Mouse (Mus musculus) small intestine, adult 2 months (tissue): ENCODE results near the gene Fam166a. TPM values are rescaled to one million over a fixed set of nuclear protein-coding genes. Genes with fewer than 3 reads are reported as not detected.

Source experiments
- H3K27ac ChIP-seq: fragments of 200-500 bp; 2 replicates; pipeline ENCODE4 v1.5.1; 2012; ENCODE audit warnings: low read depth, low read length, control low read depth, inconsistent platforms; ENCODE audit not compliant: insufficient read depth
- H3K27me3 ChIP-seq: fragments of 200-500 bp; 2 replicates; pipeline ENCODE4 v1.6.1; 2012; ENCODE audit warnings: mild to moderate bottlenecking, moderate library complexity, low read length, inconsistent platforms; ENCODE audit not compliant: control insufficient read depth, insufficient read depth
- H3K36me3 ChIP-seq: fragments of 200-500 bp; 2 replicates; pipeline ENCODE4 v1.6.1; 2012; ENCODE audit warnings: mild to moderate bottlenecking, low read length, control low read depth, inconsistent platforms; ENCODE audit not compliant: control insufficient read depth, insufficient read depth
- H3K4me1 ChIP-seq: fragments of 200-500 bp; 2 replicates; pipeline ENCODE4 v1.6.1; 2012; ENCODE audit warnings: low read length, inconsistent platforms, mixed read lengths; ENCODE audit not compliant: control insufficient read depth, insufficient read depth, insufficient read length
- H3K4me3 ChIP-seq: fragments of 200-500 bp; 2 replicates; pipeline ENCODE4 v1.5.1; 2012; ENCODE audit warnings: low read depth, mild to moderate bottlenecking, control low read depth, inconsistent platforms, low read length, moderate library complexity
- CTCF ChIP-seq: fragments of 200-500 bp; IDR thresholded peaks from 2 replicates; pipeline ENCODE4 v1.5.1; 2012; ENCODE audit warnings: low read depth, mild to moderate bottlenecking, control low read depth, inconsistent platforms, low read length, moderate library complexity, mixed read lengths; ENCODE audit not compliant: insufficient replicate concordance, insufficient read length; ENCODE audit errors: extremely low read depth
- POLR2A ChIP-seq: fragments of 200-500 bp; IDR thresholded peaks from 2 replicates; pipeline ENCODE4 v1.6.1; 2012; ENCODE audit warnings: low read depth, mild to moderate bottlenecking, control low read depth, inconsistent platforms, low read length, moderate library complexity
- WGBS: fragments of 180-500 bp; shearing (Covaris S2); methylation state at CpG from one replicate; pipeline ENCODE4 v1.1.7; 2018; 5-methylcytosine and 5-hydroxymethylcytosine counted together
- polyA plus RNA-seq: library from polyadenylated mRNA; depleted of rRNA; stranded (reverse); fragments of >200 nt; gene quantifications from 2 replicates; pipeline ENCODE4 v1.2.3, GENCODE M21; 2012

Fam166a gene
- polyA plus RNA-seq, 1 experiment: 0.10 TPM

DNA sequence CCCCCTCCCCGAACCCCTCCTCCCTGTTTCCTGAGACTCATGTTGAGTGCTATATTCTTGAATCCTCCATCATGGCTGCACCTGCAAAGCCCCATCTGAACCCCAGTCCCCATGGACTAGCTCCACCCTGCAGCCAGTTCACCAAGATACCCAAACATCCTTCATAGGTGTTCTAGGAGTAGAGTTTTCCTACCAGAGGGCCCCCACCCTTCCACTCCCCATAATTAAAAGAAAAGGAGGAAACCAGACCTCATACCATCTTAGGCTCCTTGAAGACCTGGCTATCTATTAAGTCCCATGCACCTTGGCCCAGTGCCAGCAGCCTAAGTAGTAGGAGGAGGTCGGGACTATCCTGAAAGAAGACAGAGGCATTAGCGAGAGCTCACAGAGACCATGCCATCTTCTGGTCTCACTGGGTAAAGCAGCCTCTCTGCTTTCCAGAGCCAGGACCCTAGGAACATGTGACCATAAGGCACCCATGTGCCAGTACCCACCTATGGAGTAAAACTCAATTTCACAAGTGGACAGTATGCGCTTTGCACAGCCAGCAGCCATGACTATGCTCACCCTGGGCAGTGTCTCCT lies 14.8 kb upstream of the Fam166a start:
- Histone ChIP-seq H3K4me1 (peaks cover 5% of the 10 kb centered on the region; the same call in 1 of the 2 replicates), H3K27me3 (no peaks in the 10 kb centered on the region), H3K27ac (no peak overlapping the region), H3K36me3 (peaks cover 71% of the 10 kb centered on the region), H3K4me3 (no peak overlapping the region)
- 51% methylated on average over 4 of the region's 4 CpGs for WGBS
- TF ChIP-seq POLR2A (no peak), CTCF (peak; percentile 16; the same call in 1 of the 2 replicates)

DNA sequence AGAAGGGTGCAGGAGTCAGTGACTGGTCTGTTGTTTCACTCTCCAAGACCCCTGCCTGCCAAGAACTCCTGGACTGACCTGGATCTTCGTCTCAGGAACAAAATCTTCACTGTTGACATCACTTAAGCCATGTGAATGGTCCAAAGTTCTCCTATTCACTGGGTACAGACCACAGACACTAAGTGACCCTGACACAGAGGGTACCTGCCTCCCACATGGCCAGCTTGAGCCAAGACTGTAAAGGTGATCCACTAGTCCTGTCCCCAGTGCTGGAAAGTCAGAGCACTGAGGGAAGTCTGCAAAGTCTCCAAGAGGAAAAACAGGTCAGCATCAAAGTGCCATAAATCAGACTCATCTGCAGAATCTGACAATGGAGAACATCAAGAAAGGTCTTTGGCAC lies 11.0 kb upstream of the Fam166a start:
- peaks cover 13% of the 10 kb centered on the region for H3K4me1 ChIP-seq
- peaks cover 51% of the 10 kb centered on the region for H3K36me3 ChIP-seq
- no peak overlapping the region for H3K4me3 ChIP-seq
- H3K27ac ChIP-seq: no peak overlapping the region
- no peak for TF ChIP-seq POLR2A
- TF ChIP-seq CTCF: no peak
- 86% methylated on average over 1 of the region's 1 CpGs for WGBS
- H3K27me3 ChIP-seq: no peaks in the 10 kb centered on the region

- under 1% methylated on average over 24 of the region's 24 CpGs for WGBS
- TF ChIP-seq POLR2A (no peak), CTCF (no peak)
- H3K4me3 ChIP-seq: peak overlapping the region; percentile 91
- no peaks in the 10 kb centered on the region for H3K27me3 ChIP-seq
- H3K27ac ChIP-seq: peak overlapping the region; percentile 65
- H3K36me3 ChIP-seq: peaks cover 22% of the 10 kb centered on the region
- peaks cover 13% of the 10 kb centered on the region for H3K4me1 ChIP-seq
These were observed 7.9 kb upstream of the Fam166a start for GRCm38 (mm10) chr2:25210686-25211085.

DNA sequence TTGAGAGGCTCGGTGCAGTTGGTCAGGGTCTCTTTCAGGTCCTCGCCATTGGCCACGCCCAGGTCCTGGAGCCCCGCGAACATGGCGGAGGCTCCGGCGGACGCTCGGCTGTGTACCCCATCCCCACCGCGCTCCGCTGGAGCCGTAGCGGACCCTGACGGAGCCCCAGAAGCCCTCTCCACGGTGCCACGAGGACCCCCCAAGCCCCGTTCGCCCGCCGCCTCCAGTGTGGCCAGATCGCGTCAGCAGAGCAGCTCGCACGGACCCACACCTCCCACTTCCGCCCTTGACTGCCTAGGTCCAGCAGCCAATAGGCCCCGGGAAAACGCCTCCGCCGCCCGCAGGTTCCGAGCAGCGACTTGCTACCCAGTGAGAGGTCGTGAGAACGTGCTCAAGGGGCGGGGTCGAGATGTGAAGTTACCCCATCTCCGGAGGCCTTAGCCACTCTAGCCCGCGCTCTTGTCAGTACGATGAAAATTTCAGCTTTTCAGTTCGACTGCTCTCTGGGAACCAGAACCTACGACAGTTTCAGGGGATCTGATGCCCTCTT lies 7.3 kb upstream of the Fam166a start, which contains the start of gene Nelfb:
Nelfb (minus strand) TSS at position 369 of the 550 bp plus-strand sequence.
- H3K4me1 ChIP-seq: peaks cover 13% of the 10 kb centered on the region
- peak within 1 kb of the TSS; percentile 65 for H3K27ac ChIP-seq
- peaks cover 18% of the 10 kb centered on the region for H3K36me3 ChIP-seq
- H3K27me3 ChIP-seq: no peaks in the 10 kb centered on the region
- WGBS: under 1% methylated on average over 44 of the region's 44 CpGs
- peak within 1 kb of the TSS; percentile 91 for H3K4me3 ChIP-seq
- TF ChIP-seq CTCF (no peak), POLR2A (peak; percentile 57; the same call in 1 of the 2 replicates)

DNA sequence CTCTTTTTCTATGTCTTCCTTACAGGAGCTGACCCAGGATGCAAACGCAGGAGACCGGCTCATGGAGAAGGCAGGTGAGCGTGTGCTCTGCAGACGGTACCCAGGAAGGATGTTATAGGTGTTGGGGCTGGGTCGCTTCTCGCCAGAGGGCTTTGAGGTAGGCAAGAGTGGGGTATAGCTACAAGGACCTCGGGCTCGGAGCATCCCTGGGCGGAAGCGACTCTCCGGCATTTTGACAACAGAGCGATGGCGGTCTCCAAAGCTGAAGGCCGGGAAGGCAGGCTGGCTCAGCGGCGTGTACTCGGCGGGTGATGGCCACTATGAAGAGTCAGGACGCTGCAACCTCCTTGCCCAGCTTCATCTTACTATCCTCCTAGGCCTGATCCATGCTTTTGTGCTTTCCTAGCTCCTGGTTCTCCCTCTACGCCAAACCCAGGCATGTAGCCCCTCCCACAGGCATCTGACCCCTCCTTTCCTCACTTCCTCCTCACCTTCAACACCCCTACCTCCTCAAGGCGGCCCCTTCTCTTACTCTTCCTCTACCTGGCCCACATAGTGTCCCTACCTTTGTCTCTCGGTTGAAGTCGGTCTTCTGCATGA lies 5.2 kb upstream of the Fam166a start:
- TF ChIP-seq POLR2A (no peak), CTCF (no peak)
- WGBS: 75% methylated on average over 23 of the region's 23 CpGs
- no peaks in the 10 kb centered on the region for H3K27me3 ChIP-seq
- H3K4me1 ChIP-seq: peaks cover 10% of the 10 kb centered on the region
- peaks cover 6% of the 10 kb centered on the region for H3K36me3 ChIP-seq
- H3K4me3 ChIP-seq: no peak overlapping the region
- no peak overlapping the region for H3K27ac ChIP-seq

GRCm38 (mm10) chr2:25214444-25214843 lies 4.1 kb upstream of the Fam166a start, which contains the start of gene Stpg3:
Gene Stpg3 (minus strand): TSS chr2:25214637.
- WGBS: 38% methylated on average over 3 of the region's 3 CpGs
- Histone ChIP-seq H3K36me3 (peaks cover 2% of the 10 kb centered on the region), H3K4me1 (peaks cover 10% of the 10 kb centered on the region), H3K27ac (no peak within 1 kb of the TSS), H3K4me3 (no peak within 1 kb of the TSS), H3K27me3 (no peaks in the 10 kb centered on the region)
- TF ChIP-seq POLR2A: no peak
- no peak for TF ChIP-seq CTCF

- H3K36me3 ChIP-seq: peaks cover 10% of the 10 kb centered on the region
- no peak overlapping the region for H3K4me3 ChIP-seq
- no peak overlapping the region for H3K27ac ChIP-seq
- H3K27me3 ChIP-seq: no peaks in the 10 kb centered on the region
- TF ChIP-seq CTCF (no peak), POLR2A (no peak)
- WGBS: 63% methylated on average over 2 of the region's 2 CpGs
- H3K4me1 ChIP-seq: peaks cover 2% of the 10 kb centered on the region; the same call in 1 of the 2 replicates
These were observed 879 bp upstream of the Fam166a start for GRCm38 (mm10) chr2:25217666-25218065.
